Mouse (Mus musculus): ENCODE measurements at regions not wholly inside any gene's neighbourhood (a gene's known extent, or its start where the extent isn't known, plus 50 kb on each side); places are given as distances from the start of the nearest gene placed in this dataset.

DNA sequence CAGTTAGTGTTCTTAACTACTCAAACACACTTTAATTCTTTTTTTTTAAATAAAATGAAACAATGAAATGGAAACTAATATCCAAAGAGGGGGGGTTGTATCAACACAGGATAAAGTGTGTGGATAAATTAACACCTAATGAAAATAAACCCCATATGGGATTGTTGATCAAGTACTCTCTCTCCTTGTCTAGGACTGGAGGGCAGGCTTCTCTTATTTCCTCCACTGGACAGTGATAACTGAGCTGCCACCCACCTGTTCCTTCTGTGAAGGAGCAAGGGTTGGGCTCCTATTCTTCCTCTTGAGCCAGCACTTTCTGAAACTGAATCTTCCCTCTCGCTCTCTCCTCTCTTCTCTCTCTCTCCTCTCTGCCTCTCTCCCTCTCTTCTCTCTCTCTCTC is 716.5 kb downstream of the Epm2a start:
- no peak for DNase-seq (ENCODE audit: extremely low spot score, low spot score)

DNA sequence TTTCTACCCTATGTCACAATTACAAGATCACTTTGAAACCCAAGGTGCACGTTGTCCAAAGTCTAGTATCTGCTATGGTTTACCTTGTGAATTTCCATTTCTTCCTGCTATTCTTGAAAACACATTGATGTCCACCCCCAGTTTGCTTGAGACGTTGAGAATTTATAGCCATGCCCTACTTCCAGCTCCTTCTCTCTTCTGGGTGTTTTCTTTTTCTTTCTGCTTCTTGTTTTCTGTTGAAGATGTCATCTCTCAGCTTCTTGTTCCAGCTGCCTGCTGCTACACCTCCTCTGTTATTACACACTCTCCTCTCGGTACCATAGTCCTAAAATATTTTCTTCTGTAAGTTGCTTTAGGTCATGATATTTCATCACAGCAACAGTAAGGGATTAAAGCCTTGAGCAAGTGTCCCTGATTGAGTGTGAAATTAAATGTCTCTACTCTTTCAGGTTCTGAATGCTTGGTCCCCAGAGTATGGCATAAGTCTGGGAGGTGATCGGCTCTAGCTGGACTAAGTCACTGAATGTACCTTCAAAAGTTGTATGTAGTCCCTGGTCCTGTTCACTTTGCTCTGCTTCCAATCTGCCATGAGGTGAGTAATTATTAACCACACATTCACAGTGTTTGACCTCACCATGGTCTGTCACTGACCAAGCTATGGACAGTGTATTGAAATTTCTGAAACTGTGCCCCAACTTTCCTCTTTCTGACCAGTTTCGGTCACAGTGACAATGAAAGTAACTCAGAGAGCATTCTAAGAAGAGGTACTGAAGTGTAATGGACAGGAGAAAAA is 718.1 kb downstream of the Epm2a start:
- DNase-seq (ENCODE audit: extremely low spot score, low spot score) = no peak

DNA sequence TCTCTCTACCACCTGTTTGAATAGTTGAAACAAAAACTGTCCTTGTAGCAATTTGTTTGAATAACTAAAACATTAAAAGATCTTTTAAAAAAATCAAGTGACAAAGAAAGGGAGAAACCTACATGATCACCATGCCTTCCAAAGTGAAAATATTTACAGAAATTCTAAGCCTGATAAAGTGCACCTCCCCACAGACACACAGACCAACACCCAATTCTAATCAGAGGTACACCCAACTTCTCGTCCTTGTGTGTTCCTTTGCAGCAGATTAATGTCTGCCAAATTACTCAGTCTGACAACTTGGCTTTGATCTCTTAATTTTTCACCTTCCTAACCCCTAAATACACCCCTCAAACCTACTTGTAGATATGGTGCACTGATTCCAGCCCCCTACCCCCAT is 719.1 kb downstream of the Epm2a start:
- DNase-seq (ENCODE audit: extremely low spot score, low spot score) = no peak

DNA sequence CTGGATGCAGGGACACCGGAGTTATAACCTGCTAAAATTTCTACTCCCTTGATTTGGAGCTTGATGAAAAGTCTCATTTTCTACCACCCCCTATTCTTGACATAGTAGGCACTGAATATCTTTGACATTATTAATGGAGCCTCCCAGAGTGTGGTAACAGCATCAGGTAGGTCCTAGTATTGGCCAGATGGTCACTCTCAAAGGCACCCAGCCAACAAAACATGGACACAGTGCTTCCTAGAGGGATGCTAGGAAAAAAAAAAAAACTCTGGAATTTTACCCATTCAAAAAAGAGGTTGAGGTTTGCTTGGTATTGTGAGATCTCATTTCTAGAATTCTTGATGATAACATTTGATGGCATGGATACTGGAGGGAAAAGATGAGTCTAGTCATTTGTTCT is 740.8 kb downstream of the Epm2a start:
- no peak for DNase-seq (ENCODE audit: extremely low spot score, low spot score)

DNA sequence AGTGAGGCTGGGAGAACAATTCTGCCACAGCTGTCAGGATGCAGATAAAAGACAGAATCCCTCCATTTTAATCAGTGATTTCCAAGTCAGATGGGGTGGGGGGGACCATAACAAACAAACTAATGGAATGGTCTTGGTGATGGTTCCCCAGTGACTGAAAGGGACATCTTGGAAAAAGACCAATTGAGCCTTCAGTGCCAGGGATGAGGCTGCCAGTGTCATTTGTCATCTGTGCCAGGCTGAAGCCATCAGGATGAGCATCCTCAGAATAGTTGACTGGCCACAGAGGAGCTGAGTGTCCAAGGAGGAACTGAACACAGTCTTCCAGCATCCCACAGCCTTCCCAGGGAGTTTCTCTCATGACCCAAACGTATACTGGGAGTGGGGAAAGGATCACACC is 749.3 kb downstream of the Epm2a start:
- DNase-seq (ENCODE audit: extremely low spot score, low spot score) = no peak

DNA sequence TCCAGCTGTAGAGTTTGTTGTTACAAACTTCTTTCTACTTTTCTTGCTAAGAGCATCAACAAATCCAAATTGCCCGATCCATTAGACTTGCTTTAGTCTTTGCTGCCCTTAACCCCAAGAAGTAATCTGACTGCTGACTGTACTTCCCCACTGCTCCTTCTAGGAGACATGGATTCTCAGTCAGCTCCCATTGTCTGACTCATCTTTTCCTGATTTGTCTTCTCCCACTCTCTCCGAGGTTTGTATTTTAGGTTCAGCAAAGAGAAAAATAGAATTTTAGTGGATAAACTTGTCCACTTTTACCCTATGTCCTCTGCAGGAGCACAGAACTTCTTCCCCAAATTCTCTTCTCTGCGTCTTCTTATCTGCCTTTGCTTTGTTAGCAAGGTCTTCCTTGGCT is 753.5 kb downstream of the Epm2a start:
- no peak for DNase-seq (ENCODE audit: extremely low spot score, low spot score)

DNA sequence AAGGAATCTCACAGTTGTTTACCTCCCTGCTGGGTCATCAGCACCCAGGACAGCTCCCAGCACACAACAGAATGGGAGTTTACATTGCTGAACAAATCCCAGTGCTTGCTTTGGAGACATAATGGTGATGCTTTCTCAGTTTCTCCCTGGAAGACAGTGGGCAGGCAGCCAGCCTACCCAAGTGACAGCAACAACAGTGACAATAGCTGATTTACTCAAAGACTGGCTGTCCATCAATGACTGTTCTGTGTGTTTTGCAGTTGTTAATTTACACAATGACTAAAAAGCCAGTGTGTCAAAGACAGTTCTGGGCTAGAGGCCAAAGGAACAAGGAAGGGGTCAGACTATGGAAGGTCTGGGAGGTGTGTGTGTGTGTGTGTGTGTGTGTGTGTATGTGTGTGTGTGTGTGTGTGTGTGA is 762.2 kb downstream of the Utrn start:
- peak; percentile 42 for DNase-seq (ENCODE audit: extremely low spot score, low spot score)

DNA sequence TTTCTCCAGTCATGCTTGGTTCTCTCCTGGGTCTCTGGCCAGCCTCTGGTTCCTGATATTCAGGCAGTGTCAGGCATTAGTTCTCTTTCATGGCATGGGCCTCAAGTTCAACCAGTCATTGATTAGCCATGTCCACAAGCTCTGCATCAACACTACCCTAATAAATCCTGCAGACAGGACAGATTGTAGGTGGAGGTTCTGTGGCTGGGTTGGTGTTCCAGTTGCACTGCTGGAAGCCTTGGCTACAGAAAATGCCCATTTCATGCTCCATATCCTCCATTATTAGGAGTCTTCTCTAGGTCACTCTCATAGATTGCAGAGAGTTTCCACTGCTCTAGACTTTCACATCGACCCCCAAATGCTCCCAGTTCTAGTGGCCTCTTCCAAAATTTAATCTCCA is 757.4 kb downstream of the Utrn start:
- DNase-seq (ENCODE audit: extremely low spot score, low spot score) = no peak

DNA sequence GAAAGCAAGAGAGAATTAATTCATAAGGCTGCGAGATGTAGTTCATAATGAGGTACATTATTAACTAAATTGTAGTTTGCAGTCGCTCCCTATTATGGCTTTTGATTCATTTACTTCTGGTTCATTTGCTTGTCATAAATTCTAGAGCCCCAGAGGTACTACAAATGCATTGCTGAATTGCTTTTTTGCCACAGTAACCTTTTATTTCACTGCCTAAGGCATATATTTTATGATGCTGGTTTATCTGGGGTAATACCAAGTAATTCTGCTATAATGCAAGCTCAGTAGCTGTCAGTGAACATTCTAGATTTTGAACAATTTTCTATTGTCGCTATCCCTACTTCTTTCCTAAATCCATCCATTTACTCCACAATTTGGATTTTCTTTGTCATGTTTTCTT is 753.4 kb downstream of the Utrn start:
- DNase-seq (ENCODE audit: extremely low spot score, low spot score) = no peak

DNA sequence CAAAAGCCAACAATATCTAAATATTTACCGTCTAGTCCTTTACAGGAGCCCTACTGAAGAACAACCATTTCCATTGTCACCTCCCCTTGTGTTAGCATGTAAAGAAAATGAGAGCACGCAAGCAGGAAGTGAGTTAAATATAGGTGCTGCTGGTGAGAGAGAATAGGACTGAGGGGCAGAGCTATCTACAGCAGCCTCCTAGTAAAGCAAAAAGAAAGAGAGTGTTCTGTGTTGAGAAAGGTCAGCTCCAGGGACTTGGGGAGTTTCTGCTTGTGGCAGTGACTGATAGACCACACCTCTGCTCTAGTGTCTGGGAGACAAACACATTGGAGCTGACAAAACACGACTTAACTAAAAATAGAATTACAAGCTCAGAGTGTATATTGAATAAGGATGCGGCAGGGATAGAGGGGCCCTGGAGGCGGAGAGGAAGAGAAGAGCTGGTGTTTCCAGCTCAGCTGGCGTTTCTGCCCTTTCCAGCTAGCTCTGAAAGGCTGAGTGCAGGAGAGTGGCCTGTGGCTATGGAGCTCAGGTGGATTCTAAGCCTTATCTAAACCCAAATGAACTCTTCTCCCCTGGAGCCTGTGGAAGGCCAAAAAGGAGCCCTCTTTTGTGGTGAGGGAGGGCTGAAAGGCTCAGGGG is 752.4 kb downstream of the Utrn start:
- no peak for DNase-seq (ENCODE audit: extremely low spot score, low spot score)

DNA sequence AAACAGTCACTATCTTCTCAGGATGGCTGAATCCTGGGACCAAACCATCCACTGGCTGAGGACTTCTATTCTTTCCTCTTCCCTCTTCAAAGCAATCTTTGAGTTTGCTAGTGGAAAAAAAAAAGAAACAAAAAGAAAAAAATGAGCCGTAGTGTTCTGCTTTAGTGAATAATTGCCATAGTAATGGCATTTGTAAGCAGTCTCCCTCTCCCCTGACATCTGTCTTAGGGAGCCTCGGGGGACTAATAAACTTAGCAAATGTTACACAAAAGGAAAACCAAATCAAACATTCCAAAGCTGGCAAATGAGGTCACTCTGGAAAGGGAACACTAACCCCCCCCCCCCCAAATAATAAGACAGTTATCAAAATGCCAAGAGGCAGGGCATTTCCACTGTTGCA is 744.9 kb downstream of the Utrn start:
- no peak for DNase-seq (ENCODE audit: extremely low spot score, low spot score)

DNA sequence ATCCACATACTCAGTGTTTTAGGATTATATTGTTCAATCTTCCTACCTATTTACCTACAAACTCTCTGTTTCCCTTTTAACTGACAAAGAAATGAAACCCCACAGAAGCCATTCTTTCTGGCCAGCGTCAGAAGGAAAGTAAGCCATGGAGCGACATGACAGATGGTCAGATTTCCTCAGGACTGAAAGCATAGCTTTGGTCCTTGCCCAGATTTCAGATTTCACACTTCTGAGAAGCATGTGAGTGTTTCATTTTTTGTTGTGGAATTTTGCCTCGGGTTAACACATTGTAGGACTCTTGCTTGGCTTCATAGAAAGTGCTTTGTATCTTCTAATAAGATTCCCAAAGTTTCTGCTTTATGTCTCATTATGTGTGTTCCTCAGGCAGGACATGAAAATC is 739.7 kb downstream of the Utrn start:
- DNase-seq (ENCODE audit: extremely low spot score, low spot score) = no peak

DNA sequence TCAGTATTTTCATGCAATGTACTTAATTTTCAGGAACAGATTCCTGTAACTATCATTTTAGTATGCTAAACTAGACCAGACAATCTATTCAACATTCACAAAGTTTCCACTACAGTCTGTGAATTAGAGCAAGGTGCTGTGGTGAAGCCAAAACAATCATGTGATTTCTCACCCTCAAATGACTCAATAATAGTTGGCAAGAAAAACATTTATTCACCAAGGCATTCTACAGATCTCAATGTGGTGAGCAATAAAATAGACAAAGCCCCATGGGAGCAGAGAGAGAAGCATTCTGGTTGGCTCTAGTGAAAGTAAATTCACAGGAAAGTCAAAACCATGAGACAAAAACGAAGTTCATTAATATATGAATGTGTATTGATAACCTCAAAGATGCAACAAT is 724.5 kb downstream of the Utrn start:
- DNase-seq (ENCODE audit: extremely low spot score, low spot score) = no peak

DNA sequence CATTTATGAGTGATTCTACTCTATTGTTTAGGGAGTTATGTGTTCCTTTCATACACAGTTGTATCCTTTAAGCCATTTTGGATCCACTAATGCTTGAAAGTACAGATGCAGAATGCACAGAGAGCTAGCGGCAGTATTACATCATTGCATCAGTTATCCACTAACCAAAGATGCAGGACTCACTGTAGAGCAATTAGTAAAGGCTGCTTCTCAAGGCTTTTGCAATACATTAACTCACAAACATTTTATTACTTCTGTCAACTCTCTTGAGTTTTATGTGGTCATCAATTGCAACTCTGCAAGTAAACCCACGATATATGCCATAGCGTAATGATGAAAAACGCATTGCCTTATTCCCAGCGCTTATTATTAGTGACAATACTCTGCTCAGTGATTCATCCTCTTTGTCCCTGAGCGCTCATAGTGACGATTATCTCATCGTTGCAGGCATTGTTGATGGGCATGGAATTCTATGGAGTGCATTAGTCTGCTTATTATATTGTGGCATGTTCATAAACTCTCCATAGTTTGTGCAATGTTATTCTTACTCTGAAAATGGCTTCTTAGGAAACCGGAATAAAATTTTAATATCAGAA is 722.1 kb downstream of the Utrn start:
- no peak for DNase-seq (ENCODE audit: extremely low spot score, low spot score)

DNA sequence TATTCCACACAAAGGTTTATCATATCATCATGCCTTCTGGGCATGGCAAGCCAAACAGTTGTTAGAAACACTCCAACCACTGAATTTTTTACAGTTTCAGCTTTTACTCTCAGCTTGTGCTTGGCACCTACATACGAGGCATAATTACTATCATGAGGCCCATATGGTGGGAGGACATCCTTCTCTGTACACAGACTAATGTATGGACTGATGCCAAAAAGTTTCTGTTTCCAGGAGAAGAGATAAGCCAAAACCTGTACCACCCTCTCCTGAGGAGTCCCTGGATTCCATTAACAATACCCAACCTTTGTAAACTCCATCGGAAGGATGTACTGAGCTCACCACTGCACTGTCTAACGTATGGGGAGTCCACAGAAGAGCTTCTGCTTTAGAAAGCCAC is 698.9 kb downstream of the Utrn start:
- DNase-seq (ENCODE audit: extremely low spot score, low spot score) = no peak

DNA sequence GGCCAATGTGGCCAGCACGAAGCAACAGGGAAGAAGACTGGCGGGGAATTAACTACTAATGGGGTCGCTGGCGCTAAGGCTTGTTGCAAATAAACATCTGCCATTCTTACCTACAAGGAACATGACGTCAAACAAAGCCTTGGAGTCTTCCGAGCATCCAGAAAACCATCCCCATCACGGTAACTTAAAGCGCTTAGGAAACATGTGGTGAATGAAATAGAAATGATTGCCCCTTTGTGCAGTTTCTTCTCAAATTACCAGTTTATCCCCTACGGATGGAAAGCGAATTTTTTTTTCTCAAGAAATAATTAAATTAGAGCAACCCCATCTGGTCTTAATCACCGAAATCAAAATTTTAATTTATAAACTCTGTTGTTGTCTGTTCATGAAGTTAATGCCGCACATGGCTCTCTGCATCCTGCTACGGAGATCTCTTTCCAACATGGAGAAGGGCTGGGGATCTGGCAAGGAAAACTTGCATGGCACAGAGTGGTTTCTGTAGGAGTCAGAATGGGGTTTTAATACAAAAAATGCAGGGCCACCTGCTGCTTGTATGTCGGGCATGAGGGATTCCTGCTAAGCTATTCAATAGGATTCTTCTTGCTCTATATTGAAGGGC is 694.9 kb downstream of the Utrn start:
- DNase-seq (ENCODE audit: extremely low spot score, low spot score) = no peak

DNA sequence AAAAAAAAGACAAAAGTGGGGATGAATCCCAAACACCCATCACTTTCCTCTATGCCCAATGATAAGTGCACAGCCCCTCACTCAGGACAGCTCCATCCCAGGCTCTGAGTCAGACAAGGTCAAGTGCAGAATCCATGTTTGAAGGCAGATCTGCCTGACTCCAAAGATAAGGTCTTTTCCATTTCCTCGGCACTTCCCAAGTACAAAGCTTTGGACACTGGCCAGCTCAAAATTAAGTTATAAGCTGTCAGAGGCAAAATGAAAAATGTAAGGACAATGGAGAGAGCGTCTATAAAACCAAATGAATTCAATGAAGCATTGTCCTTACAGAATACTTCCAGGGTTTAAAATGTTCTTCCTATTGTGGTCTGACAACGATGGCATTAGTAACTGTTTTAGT is 694.0 kb downstream of the Utrn start:
- DNase-seq (ENCODE audit: extremely low spot score, low spot score) = no peak

DNA sequence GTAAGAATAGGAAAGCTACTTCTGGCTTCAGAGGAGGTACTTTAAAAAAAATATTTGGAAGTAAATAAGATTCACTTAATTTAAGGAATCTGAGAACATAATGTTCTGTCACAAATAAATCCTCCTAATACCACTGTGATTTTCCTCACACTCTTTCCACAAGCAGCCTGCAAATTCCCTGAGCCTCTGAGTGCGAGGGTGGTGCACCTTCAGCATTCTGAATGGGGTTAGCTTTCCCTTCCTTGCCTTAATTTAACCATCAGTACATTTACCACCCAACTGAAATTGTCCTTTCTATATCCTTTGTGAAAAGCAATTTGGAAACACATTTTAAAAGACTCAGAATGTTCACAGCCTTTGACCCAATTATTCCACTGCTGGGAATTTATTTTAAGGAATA is 691.7 kb downstream of the Utrn start:
- no peak for DNase-seq (ENCODE audit: extremely low spot score, low spot score)

DNA sequence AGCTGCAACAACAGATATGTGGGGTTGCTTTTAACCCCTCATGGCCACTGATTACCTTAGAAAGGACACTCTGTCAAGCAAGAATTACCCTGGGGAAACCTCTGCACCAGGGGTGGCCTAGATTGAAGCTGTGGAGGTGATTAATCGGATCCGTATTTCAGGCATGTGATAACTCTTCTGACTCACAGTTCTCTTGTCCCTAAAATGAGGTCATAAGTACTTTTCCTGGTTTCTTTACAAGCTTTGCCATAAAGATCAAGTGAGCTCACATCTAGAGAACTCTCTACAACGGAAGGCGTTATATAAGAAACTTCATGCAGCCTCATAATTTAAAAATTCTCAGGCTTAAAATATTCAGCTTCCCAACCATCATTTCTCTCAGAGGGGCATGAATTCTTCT is 688.2 kb downstream of the Utrn start:
- DNase-seq (ENCODE audit: extremely low spot score, low spot score) = no peak

DNA sequence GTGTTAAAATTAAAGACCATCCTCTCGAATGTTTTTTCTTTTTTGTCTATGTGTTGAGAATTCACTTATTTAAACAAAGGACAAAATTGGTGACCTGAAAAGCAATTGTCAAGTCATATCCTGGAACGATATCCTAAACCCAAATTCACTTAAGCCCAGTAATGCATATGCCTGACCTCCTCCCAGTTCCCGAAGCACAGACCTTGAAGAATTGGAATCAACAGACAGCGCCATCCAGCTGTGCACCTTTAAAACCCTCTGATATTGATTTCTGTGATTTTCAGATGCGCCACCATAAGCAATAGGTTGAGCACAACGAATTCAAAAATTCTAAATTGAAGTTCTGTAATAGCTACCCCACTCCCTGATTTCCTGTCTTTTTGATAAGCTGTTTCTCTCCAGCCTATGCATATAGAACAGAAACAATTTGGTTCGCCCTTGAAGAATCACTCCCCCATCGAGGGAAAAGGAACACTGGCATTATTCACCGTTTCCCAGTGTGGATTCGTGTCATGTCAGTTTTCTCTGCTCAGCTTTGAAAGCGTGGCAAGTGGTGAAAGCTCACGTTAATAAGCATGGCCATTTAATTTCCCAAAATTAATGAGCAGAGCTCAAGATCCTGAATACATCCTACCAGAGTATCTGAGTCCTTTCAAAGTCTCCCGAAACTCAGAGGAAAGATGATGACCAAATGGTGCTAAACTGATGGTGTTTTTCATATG is 682.1 kb downstream of the Utrn start:
- no peak for DNase-seq (ENCODE audit: extremely low spot score, low spot score)

DNA sequence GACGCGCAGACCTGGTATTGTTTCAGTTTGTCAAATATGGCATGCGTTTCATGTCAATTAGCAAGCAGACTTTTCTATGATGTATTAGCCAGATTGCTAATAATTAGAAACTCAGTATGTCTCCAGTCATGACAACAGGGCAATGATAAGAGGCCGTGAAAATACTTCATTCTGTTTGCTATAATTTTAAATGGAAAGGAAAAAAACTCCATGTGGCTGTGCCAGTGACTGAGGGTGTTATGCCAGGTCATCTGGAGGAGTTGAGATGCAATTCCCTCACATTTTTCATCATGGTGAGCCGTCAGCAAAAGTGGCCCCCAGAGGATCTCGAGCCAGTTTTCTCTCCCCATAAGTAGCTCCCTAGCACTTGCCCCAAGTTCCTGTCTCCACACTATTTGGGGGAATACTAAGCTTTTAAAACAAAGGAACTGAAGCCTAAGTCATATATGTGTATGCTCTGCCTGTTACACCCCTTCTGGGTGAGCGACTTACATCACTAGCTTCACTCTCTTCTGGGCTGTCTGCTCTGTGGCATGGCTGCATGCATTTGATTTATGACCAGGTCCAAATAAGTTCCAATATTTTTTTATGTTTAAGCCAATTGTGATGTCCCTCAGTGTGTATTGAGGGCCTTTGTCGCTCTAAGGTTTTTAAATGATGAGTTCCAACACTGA is 681.4 kb downstream of the Utrn start:
- no peak for DNase-seq (ENCODE audit: extremely low spot score, low spot score)

Measured in neural tube, embryonic 10.5 days (tissue).